Mouse (Mus musculus): Measurements from ENCODE around the gene Crybg2.

Gene Crybg2

DNA sequence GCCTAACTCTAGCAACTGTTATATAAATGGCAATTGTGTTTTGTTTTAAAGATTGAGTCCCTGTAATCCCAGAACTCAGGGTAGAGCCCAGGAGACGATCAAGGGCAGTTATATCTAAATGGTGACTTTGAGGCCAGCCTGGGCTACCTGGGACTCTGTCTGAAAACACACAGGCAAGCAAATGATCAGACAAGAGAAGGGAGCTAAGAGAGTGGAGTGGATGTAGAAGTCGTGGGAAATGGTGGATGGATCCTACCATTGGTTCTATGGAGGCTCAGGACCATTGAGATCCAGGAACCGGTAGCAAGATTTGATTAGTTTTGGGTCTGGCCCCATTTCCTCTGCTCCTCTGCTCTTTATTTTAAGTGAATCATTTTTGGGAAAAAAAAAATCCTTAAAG is 35.5 kb downstream of the Crybg2 start:
- no peak for DNase-seq

DNA sequence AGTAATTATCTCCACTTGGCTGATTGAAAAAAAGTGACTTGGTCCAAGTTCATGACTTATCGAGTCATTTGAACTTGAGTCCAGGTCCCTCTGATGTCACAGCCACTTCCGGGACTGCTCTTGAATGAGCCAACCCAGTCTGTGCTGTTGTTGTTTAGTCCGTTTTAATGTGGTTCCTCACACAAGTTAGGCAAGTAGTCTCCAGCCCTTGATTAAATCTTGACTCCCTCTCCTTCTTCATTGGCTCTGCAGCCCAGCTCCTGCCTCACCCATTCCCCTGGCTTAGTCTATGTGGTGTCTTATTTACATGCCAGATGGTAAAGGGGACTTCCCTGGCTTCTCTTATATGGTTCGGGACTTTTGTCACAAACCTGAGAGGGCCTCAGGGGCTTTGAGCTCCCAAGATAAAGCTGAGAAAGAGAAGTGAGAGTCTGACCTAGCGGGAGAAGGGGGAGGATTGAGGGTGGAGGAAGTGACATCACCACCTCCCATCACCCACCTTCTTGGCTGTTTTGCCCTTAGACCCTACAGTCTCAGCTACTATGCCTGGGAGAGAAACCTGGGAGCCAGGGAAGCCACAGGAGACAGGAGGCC is 36.5 kb downstream of the Crybg2 start:
- DNase-seq: no peak

DNA sequence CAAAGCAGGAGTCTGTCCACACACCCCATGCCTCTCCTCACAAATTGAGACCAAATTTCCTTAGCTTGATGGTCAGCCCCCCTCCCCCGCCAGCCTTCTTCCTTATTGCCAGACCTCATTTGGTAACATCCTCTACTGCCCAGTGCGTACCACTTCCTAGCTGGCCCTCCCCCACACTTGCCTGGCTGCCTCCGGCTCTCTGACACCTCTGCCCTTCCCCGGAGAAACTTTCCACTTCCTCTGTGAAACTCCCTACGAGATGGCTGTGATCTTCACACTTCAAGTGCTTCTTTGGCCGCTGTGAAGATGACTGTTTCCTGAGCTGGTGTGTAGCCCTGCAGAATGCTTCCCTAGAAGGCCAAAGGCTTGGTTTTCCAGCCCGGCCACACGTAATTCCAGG is 38.0 kb downstream of the Crybg2 start:
- peak; percentile 63 for DNase-seq

DNA sequence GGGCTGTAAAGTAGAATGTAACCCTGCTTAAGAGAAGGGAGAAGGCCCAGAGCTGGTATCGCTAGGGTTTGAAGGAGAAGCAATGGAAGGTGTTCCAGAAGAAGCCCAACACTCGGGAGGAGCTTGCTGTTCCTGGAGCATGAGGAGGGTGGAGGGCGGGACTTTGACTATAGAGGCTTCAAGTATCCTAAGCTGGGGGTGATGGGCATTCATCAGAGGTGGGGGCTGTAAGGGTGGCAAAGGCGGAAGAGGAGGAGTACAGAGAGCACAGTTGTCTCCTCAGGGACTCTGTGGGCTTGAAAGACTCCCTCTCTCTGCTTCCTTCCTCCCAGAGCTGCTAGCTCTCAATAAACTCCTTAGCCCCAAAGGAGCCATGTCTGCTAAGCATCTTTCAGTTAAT is 39.6 kb downstream of the Crybg2 start:
- DNase-seq: no peak

DNA sequence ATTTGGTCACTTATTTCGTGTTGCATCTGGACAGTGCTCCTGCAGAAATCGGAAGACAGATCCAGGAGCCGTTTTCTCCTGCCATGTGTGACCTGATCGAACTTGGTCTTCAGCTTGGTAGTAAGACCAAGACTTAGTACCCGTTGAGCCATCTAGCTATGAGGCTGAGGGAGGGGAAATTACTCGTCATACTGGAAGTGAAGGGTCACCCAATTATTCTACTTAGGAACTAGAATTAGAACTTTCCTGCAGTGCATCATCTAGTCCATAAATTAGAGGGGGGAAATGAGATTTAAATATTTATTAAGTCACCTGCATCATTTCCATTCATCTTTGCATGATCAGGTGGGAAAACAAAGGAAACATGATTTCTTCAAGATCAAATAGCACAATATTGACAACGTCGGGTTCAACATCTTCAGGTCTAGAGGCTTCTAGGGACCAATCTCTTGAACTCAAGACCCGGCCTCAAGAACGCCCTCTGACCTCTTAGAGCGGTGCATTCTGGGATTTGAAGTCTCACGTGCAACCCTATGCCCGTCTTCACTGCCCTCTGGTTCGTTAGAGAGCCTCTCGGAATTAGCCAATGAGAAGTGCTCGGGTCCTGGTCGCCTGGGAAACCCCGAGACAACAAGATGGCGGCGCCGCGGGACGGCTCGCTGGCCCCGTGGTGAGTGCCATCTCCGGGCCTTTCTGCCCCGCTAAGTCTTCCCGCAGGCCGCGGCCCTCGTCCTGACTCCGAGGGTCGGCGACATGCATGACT is 41.5 kb downstream of the Crybg2 start, which contains the start of gene Ubxn11:
Gene Ubxn11, plus strand, starts transcription at position 592 of the 763 bp plus-strand sequence.
- DNase-seq: peak; percentile 92

DNA sequence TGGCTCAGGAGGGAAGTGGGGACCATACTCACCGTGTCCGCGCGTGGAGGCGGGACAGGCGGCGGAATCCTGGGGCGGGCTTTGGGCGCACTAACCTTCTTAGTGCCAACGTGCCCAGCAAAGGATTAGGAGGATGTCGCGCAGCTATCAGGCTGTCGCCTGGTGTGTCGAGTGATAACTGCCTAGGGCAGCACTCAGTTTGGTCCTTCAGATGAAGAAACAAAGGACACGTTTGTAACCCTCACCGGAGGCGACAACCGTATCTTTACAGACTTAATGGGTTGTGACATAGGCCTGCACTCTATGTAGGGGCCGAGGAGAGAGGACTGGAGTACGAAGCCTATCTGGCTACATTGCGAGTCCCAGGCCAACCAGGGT is 42.1 kb downstream of the Crybg2 start:
- no peak for DNase-seq

DNA sequence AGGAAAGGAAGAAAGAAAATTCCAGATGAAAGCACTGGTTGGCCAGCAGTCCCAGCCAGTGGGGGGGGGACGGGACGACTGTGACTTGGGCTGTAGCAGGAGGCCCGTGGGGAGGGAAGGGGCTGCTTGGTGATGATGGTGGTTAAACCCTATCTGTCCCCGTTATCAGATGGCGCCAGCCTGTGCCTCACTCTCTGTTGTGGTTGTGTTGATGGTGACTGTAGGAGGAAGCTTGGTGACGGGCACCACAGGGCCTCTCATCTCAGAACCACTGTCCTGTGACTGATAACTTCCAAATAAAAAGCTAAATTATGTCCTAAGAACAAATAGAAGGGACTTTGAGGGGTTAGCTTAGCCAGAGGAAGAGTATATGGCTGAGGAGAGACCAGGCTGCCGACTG is 45.5 kb downstream of the Crybg2 start:
- no peak for DNase-seq

DNA sequence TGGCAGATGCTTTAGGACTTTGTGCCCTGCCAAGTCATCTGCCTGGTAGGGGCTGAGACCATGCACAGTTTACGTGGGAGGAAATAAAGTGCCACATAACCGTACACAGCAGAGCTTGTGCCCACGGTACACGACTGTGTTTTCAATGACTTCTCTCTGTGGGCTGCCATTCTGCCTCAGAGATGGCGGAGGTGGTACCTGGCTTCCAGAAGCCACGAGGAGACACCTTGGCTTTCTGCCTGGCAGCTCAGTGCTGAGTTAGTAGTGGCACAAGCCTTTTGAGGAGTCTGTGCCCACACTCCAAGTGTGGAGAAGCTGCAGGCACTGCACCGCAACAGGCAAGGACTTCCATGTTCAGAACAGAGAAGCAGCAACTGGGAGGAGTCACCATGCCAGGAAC is 47.1 kb downstream of the Crybg2 start:
- DNase-seq: no peak

DNA sequence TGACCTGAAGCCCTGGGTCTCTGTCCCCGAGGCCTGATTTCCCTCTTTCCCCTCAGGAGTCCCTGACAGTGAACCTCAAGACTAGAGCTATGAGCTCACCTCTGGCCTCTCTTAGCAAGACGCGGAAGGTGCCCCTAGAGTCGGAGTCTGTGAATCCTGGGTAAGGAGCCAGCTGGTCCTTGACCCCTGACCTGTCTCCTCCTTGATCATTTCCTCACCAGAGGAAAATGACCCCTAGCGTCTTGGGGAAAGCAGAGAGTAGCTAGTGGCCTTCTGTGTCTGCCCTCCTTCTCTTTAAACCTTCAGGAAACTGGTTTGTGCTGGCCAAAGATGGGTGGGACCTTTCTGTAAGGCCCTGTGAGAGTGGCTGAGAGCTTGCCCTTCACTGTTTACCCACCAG is 47.6 kb downstream of the Crybg2 start:
- DNase-seq: no peak

DNA sequence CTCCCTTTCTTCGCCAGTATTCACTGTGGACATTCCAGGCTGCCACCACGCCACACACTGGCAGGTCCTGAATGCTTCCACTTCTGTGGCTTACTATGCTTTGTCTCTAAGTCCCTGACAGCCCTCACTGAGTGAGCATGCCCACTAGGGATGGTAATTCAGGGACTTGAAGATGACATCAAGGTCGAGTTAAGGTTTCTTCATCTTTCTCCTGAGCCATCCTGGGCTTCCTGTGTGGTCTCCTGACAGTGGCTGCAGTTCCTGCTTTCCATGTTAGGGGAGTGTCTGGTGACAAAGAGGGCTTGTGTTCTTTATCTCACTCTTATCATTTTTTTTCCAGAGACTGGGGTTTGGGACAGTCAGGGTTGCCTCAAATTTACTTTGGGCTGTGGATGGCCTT is 50.0 kb downstream of the Crybg2 start:
- no peak for DNase-seq

DNA sequence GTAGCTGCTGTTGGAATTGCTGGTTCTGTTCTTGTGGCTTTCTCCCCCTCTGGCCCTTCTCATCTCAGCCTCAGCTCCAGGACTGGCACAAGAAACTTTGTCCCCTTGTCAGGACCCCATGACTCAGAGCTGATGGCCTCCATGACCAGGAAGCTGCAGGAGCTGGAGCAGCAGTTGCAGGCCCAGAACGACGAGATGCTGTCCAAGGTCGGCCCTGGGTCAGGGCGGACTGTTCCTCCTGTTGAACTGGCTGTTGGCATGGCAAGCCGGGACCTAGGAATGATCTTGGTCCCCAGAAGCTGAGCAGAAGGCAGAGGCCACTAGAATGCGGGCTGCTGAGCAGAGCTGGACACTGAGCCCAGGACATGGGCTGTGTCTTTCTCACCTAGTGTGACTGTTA is 51.8 kb downstream of the Crybg2 start:
- no peak for DNase-seq

DNA sequence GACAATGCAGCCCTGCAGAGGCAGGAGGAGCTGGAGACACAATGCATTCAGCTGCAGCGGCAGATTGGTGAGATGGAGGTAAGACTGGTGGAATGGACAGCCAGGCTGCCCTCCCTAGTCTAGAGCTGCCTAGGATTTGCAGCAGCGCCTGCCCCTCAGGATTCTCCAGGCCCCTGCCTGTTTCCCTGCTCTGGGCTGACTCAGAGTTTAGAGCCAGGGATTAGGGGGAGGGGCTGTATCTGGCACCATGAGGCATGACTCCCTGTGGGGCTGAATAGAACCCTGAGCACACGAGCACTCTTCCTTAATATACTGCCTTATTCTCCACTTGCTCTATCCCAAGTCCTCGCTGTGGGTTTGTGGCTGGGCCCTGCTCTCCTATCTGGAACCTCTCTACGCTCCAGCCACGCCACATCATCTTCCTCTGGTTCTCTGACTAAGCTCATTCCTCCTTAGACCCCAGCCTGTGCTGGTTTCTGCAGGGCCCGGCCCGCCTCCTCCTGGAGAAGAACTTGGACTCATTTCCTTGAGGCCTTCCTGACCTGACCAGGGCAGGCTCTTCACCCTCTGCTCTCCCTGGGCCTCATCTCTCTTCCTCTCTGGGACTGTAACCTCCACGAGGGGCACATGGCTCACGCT is 52.9 kb downstream of the Crybg2 start:
- no peak for DNase-seq

DNA sequence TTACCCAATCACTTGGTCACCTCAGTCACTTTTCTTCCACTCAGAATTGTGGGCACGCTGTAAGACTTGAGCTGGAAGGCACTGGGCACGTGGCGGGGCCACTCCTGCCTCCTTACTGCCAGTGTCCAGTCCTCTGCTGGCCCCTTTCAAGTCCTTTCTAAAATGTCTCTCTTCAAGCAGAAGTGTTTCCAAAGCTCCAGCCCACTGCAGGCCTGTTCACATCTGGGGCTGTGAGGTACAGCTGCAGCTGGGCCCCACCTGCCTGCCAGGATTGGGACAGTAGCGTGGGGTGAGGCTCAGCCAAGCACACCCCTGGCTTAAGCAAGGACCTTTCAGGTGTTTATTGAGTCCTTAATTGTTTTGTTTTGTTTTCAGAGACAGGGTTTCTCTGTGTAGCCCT is 53.4 kb downstream of the Crybg2 start:
- DNase-seq: no peak

DNA sequence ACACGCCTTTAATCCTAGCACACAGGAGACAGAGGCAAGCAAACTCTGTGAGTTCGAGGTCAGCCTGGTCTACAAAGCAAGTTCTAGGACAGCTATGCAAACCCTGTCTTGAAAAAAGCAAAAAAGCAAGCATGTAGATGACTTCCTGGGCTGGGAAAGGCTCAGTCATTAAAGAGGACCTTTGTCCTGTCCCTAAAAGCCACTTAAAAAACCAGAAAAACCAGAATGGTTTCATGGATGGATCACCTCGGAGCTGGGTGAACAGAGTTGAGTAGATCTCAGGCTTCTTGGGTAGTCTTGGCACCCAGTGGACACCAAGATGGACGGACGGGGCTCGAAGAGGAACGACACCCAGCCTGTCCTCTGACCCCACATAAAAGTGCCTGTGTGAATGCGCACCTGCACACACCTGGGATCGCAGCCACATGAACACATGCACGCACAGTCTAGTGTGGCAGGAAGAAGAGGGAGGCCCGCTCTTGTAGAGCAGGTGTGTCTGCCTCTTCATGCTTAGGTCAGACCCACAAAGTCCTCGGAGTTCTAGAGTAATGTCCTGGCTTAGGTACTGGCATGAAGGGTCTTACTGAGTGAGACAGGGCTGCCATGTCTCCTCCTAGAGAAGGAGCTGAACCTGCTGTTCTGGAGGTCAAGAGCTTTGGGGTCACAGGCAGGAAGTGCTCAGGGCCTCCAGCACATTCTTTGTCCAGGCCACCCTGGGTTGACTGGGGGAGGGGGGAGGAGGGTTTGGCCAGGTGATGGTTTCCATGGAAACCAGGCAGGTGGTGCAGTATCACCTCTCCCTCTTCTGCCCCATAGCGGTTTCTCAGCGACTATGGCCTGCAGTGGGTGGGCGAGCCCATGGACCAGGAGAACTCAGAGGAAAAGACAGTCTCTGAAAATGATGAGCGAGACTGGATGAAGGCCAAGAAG is 54.9 kb downstream of the Crybg2 start:
- no peak for DNase-seq

DNA sequence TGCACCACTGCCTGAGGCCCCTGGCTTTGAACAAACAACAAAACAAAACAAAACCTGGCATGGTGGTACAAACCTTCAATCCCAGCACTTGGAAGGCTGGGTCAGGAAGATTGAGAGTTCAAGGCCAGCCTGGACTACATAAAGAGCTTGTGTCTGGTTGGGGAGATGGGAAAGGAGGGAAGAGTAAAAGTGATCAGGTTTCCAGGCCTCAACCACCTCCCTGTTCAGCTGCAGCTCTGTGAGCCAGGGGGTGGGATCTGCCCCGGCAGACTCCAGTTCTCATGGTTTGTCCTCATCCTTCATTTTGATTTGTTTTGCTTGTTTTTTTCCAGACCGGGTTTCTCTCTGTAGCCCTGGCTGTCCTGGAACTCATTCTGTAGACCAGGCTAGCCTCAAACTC is 55.9 kb downstream of the Crybg2 start:
- no peak for DNase-seq

DNA sequence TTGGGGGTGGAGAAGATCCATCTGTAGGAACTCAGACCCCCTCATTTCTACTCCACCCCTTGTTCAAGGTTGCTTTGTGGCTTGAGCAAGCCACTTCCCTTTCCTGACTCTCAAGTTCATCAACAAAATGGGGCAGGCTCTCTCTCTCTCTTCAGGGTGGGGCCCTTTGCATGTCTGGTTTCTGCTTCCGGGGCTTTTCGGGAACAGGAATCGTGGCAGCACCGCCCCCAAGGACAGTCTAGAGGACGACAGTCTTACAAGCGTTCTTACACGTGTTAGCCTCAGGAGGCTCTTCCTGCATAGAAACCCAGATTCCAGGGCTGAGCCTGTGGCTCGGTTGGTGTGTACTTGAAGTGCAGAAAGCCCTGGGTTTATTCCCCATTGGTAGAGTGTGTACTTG is 56.4 kb downstream of the Crybg2 start:
- DNase-seq: peak; percentile 37

DNA sequence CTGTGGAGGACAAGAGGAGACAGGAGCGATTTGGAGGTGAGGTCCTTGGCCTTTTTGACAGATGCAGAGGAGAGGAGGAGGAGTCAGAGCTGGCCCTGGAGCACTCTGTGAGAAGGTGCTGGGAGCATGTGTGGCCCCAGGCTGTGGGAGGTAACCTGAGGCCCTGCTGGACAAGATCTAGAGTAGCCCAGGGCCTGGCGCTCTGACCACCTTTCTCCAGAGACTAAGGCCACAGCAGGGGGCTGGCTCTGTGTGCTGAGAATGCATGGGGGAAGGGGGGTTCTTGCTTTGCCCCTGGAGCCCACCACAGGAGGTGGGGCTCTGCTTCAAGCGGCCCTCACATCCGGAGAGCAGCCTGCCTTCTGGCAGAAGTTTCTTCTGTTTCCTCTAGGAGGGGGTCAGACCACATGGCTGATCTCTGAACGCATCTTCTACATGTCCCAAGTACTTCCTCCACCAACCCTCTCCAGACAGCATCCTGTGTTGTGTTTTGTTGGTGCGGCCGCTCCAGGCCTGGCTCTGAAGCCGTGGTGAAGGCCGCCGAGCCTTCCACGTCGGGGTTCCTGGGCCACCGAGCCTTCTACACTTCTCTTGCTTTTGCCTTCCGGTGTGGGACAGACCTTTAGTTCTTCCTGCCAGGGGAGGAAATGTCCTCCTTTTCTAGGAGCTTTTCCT is 57.6 kb downstream of the Crybg2 start:
- DNase-seq: no peak

DNA sequence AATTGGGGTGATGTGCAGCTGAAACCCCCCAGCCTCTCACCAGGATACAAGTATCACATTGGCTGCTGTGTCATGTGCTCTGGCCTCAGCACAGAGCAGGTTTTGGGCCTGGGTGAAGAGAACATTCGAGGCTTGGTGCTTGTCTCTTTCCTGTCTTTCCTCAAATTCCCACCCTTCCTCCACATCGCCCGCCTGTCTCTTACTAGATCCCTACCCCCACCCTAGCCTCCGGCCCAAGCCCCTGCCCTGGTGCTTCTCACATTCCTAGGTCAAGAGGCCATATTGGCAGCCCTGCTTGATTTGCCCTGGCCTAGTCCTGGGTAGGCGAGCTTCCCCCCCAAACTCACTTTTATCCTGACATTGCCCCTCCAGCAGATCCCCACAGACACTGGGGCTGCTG is 58.4 kb downstream of the Crybg2 start:
- DNase-seq: no peak

DNA sequence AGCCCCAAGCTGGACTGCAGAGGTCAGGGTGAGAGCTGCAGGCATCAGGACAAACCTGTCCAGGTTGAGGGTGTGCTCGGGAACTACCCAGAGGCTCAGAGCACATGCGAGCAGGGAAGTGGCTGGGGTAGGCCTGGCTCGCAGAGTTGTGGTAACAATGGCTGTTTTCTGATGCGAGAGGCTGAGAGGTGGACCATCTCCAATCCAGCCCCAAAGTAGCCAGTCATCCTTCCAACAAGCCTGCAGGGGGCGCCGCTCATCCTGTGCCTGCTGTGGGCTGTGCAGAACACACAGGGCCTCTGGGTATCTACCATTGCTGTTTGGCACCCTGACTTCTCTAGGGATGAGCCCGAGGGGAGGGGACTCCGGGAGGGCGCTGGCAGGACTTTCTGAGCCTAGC is 59.0 kb downstream of the Crybg2 start:
- no peak for DNase-seq

DNA sequence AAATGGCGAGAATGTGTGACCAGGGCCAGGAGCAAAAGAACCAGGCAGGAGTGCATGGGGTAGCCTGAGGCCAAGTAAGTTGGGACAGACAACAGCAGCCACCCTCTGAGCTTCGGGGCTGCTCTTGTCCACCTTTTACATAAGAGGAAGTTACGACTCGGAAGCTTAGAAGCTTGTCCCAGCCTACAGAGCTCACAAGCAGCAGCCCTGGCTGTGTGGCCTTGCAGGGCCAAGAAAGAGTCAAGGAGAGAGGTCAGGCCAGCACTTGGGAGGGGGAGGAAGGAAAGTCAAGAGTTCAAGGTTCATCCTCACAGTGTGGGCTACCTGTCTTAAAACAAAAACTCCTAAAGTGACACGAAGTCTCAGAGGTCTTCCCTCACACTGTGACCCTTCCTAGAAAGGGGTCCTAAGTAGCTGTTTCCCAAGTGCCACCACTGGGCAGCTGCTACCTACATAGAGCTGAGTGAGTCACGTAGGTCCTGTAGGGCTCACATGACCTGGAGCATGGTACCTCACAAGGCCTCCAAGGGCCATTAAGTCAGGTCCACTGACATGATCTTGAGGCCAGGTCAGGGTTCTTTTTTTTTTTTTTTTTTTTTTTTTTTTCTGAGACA is 59.7 kb downstream of the Crybg2 start:
- DNase-seq: no peak

DNA sequence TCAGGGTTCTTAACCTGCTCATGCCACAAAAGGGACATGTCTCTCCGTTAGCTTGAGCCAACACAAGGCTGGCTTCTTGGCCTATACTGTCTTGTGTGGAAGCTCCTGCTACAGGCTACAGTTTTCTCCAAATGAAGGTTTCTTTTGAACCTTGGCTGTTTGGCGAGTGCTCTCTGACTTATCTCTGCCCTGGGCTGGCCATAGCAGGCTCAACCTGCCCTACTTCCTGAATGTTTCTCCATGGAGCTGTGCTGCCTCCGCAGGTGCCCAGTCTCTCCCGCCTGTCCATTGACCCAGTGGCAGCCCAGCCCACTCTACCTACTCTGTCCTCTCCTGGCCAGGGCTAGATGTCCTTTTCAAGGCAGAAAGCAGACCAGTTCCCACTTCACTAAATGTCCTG is 60.3 kb downstream of the Crybg2 start:
- DNase-seq: no peak

DNA sequence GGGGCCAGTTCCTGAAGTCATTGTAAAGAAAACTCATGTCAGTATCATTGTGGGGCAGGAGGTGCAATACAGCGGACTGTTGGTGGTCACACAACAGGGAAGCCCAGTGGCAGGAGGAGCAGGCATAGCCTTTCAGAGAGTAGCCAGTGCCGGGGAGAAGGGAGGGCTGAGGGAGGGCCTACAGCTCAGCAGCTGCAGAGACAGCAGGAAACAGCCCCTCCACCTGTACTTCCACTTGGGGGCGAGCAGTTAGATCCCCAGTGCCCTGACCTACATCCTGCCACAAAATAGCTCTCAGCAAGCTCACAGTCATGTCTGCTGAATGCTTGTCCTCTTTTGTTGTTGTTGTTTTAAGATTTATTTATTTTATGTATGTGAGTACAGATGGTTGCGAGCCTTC is 61.0 kb downstream of the Crybg2 start:
- no peak for DNase-seq

Measured in lung, postnatal 10 days (tissue).